Mouse (Mus musculus): ENCODE results near the gene Zcchc8. TPM values are rescaled to one million over a fixed set of nuclear protein-coding genes. Genes with fewer than 3 reads are reported as not detected.
A peak's percentile ranks its signal among the peaks of the same experiment; 100 is the strongest.
"Not testable (repeated sequence)": the region's sequence is repeated elsewhere in the genome, so short reads cannot be mapped to it uniquely, and the experiment has no call there.

The Zcchc8 gene
- polyA plus RNA-seq (2012; rRNA removed): 26.8 and 29.5 TPM in 2 replicates

GRCm38 (mm10) chr5:123720328-123721311 is at the start of gene Zcchc8:
TSS of gene Zcchc8 (minus strand) at chr5:123721100.
- peak; percentile 90 for DNase-seq
- TF ChIP-seq CTCF (IDR thresholded peaks at IDR 0.05; ENCODE audit: insufficient read depth, low read length) (no peak), POLR2A (IDR thresholded peaks at IDR 0.05; ENCODE audit: borderline replicate concordance, extremely low read depth, low read depth, low read length) (peak; percentile 81; the same call in 1 of the 2 replicates)
- Histone ChIP-seq H3K4me1 (ENCODE audit: control insufficient read depth, insufficient read depth, low read length) (peaks cover 7% of the 10 kb centered on the region), H3K4me3 (replicated peaks; ENCODE audit: extremely low read depth, low read depth, low read length) (peak within 1 kb of the TSS; percentile 97)
- WGBS: under 1% methylated on average over 83 of the region's 83 CpGs

GRCm38 (mm10) chr5:123766455-123766854 is 45.6 kb upstream of the Zcchc8 start:
- H3K4me3 ChIP-seq (replicated peaks; ENCODE audit: extremely low read depth, low read depth, low read length); DNase-seq; H3K4me1 ChIP-seq (ENCODE audit: control insufficient read depth, insufficient read depth, low read length): not testable (repeated sequence)
- 91% methylated on average over 11 of the region's 11 CpGs for whole genome bisulfite sequencing

- TF ChIP-seq POLR2A (IDR thresholded peaks at IDR 0.05; ENCODE audit: borderline replicate concordance, extremely low read depth, low read depth, low read length): no peak
- no peak for TF ChIP-seq CTCF (IDR thresholded peaks at IDR 0.05; ENCODE audit: insufficient read depth, low read length)
- WGBS: 86% methylated on average over 11 of the region's 11 CpGs
- Histone ChIP-seq H3K4me3 (replicated peaks; ENCODE audit: extremely low read depth, low read depth, low read length) (no peak overlapping the region), H3K4me1 (ENCODE audit: control insufficient read depth, insufficient read depth, low read length) (no peaks in the 10 kb centered on the region)
- no peak for DNase-seq
Observed at GRCm38 (mm10) chr5:123765506-123765905, 44.6 kb upstream of the Zcchc8 start.

GRCm38 (mm10) chr5:123749065-123750064 is 28.5 kb upstream of the Zcchc8 start, which contains the start of the genes Rsrc2 and Kntc1:
TSS of gene Rsrc2 (minus strand) at chr5:123749414.
TSS of gene Kntc1 (plus strand) at chr5:123749716.
- peaks cover 9% of the 10 kb centered on the region for H3K4me1 ChIP-seq (ENCODE audit: control insufficient read depth, insufficient read depth, low read length)
- H3K4me3 ChIP-seq (replicated peaks; ENCODE audit: extremely low read depth, low read depth, low read length): peak within 1 kb of the TSS; percentile 81
- peak; percentile 99 for DNase-seq
- TF ChIP-seq POLR2A (IDR thresholded peaks at IDR 0.05; ENCODE audit: borderline replicate concordance, extremely low read depth, low read depth, low read length) (peak; percentile 97), CTCF (IDR thresholded peaks at IDR 0.05; ENCODE audit: insufficient read depth, low read length) (peak; percentile 26; the same call in 1 of the 2 replicates)
- WGBS: under 1% methylated on average over 63 of the region's 63 CpGs

- under 1% methylated on average over 18 of the region's 18 CpGs for WGBS
- DNase-seq: no peak
- Histone ChIP-seq H3K4me3 (replicated peaks; ENCODE audit: extremely low read depth, low read depth, low read length) (peak overlapping the region; percentile 81), H3K4me1 (ENCODE audit: control insufficient read depth, insufficient read depth, low read length) (peaks cover 9% of the 10 kb centered on the region)
- TF ChIP-seq POLR2A (IDR thresholded peaks at IDR 0.05; ENCODE audit: borderline replicate concordance, extremely low read depth, low read depth, low read length): no peak
- TF ChIP-seq CTCF (IDR thresholded peaks at IDR 0.05; ENCODE audit: insufficient read depth, low read length): no peak
Observed at GRCm38 (mm10) chr5:123748339-123749064, 27.6 kb upstream of the Zcchc8 start.

- WGBS: 11% methylated on average over 7 of the region's 7 CpGs
- peaks cover 9% of the 10 kb centered on the region for H3K4me1 ChIP-seq (ENCODE audit: control insufficient read depth, insufficient read depth, low read length)
- TF ChIP-seq POLR2A (IDR thresholded peaks at IDR 0.05; ENCODE audit: borderline replicate concordance, extremely low read depth, low read depth, low read length) (no peak), CTCF (IDR thresholded peaks at IDR 0.05; ENCODE audit: insufficient read depth, low read length) (no peak)
- DNase-seq: no peak
- H3K4me3 ChIP-seq (replicated peaks; ENCODE audit: extremely low read depth, low read depth, low read length): no peak overlapping the region
Observed at GRCm38 (mm10) chr5:123747604-123748003, 26.7 kb upstream of the Zcchc8 start.

- TF ChIP-seq POLR2A (IDR thresholded peaks at IDR 0.05; ENCODE audit: borderline replicate concordance, extremely low read depth, low read depth, low read length): no peak
- no peak for TF ChIP-seq CTCF (IDR thresholded peaks at IDR 0.05; ENCODE audit: insufficient read depth, low read length)
- DNase-seq: no peak
- peaks cover 9% of the 10 kb centered on the region for H3K4me1 ChIP-seq (ENCODE audit: control insufficient read depth, insufficient read depth, low read length)
- H3K4me3 ChIP-seq (replicated peaks; ENCODE audit: extremely low read depth, low read depth, low read length): no peak overlapping the region
Observed at GRCm38 (mm10) chr5:123746253-123746652, 25.4 kb upstream of the Zcchc8 start.

GRCm38 (mm10) chr5:123744358-123744757 is 23.5 kb upstream of the Zcchc8 start:
- DNase-seq: no peak
- TF ChIP-seq POLR2A (IDR thresholded peaks at IDR 0.05; ENCODE audit: borderline replicate concordance, extremely low read depth, low read depth, low read length) (no peak), CTCF (IDR thresholded peaks at IDR 0.05; ENCODE audit: insufficient read depth, low read length) (no peak)
- Histone ChIP-seq H3K4me1 (ENCODE audit: control insufficient read depth, insufficient read depth, low read length) (peaks cover 9% of the 10 kb centered on the region), H3K4me3 (replicated peaks; ENCODE audit: extremely low read depth, low read depth, low read length) (no peak overlapping the region)
- 54% methylated on average over 2 of the region's 2 CpGs for WGBS

All from lung, adult 2 months (tissue).